Mouse (Mus musculus) stomach, adult 2 months (tissue): ENCODE measurements around the gene Spin2d. TPM values are rescaled to one million over a fixed set of nuclear protein-coding genes. Genes with fewer than 3 reads are reported as not detected.

ENCODE experiments used
- polyA plus RNA-seq: library from polyadenylated mRNA; depleted of rRNA; stranded (reverse); fragments of >200 nt; gene quantifications from 2 replicates; pipeline ENCODE4 v1.2.3, GENCODE M21; 2012; rRNA removed

Spin2d gene
- not detected in 2 replicates for polyA plus RNA-seq

DNA sequence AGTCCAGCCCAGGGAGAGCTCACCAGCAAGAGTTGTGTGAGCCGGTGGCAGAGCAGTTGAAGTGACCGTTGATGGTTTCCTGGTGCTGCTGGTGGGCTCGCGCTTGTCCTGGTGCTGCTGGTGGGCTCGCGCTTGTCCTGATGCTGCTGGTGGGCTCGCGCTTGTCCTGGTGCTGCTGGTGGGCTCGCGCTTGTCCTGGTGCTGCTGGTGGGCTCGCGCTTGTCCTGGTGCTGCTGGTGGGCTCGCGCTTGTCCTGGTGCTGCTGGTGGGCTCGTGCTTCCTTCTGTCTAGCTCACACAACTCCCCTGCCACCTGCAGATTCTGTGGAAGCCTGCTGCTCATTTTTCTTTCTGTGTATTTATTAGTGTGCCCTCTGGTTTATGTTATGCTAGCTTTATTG lies at the start of gene Spin2d:
TSS of gene Spin2d (minus strand) at position 101 of the 400 bp plus-strand sequence.

DNA sequence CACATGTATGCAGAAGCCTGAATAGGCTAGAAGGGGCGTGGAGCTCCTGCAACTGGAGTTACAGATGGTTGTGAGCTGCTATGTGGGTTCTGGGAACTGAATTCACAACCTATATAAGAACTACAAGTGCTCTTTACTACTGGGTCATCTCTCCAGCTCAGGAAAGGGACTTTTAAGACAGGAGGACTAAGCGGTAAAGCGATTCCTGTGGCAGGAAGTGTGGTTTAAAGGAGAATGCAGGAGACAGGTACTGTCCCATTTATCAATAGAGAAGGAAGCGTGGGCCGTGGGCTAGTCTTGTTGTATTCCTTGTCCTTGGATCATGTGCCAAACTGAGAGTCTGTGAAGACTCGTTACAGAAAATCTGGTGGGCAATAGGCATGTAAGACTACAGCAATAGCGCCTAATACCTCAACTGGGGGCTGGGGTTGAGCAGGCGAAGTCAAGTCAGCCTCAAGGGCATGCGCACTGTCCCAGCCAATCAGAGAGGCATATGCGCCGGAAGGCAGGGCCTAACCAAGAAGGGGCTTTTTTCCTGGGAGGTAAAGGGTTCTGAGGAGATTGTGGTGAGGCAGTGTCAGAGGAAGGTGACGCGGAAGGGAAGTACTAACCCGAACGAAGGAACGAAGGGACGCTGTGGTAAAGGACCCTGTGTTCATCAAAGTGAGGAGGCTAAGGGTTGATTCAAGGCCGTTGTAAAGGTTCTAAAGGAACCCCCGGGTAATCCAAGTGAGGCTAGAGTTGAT lies 37.2 kb upstream of the Spin2d start, which contains the start of gene Xlr4b:
TSS of gene Xlr4b (plus strand) at position 515 of the 746 bp plus-strand sequence.

GRCm38 (mm10) chrX:73191934-73192333 lies 15.1 kb upstream of the Spin2d start, which contains the start of gene Xlr3b:
TSS of gene Xlr3b (plus strand) at chrX:73192207.

GRCm38 (mm10) chrX:73149350-73149749 lies 27.4 kb downstream of the Spin2d start, which contains the start of gene DXBay18:
TSS of gene DXBay18 (minus strand) at chrX:73149450.

DNA sequence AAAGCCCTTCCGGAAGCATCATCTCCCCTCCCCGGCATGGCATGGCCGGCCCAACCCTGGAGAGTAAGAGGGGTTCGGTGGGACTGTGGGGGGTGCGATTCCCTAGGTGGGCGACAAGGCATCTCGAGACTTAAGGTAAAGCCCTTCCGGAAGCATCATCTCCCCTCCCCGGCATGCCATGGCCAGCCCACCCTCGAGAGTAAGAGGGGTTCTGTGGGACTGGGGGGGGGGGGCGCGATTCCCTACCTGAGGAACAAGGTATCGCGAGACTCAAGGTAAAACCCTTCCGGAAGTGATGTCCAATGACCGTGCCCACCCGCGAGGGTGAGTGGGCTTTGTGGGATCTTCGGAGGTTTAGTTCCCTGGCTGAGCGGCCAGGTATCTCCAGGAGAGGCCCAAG lies 28.3 kb downstream of the Spin2d start, which contains the start of gene Xlr5b:
TSS of gene Xlr5b (plus strand) at position 301 of the 400 bp plus-strand sequence.

Other genes with a start within 250 kb of the Spin2d start
- gene Zfp185, start 189.7 kb downstream of the Spin2d start, polyA plus RNA-seq = 1.2 and 1.7 TPM in 2 replicates
- gene Pnma5, start 139.9 kb downstream of the Spin2d start, polyA plus RNA-seq = not detected in 2 replicates
- gene Pnma3, start 112.2 kb downstream of the Spin2d start, polyA plus RNA-seq = not detected in 2 replicates
- gene Xlr4a, start 94.5 kb downstream of the Spin2d start, polyA plus RNA-seq = not detected in 2 replicates
- 0.29 and 1.0 TPM in 2 replicates for gene Xlr3a, start 79.9 kb downstream of the Spin2d start, polyA plus RNA-seq
- 0.02 TPM in 1 of 2 replicates, not detected in the other for gene Gm14685, start 59.9 kb downstream of the Spin2d start, polyA plus RNA-seq
- not detected in 2 replicates for gene Xlr5b, start 28.2 kb downstream of the Spin2d start, polyA plus RNA-seq
- gene DXBay18, start 27.5 kb downstream of the Spin2d start, polyA plus RNA-seq = not detected in 2 replicates
- 0.06 TPM in 1 of 2 replicates, not detected in the other for gene Xlr3b, start 15.2 kb upstream of the Spin2d start, polyA plus RNA-seq
- not detected in 2 replicates for gene Xlr4b, start 37.3 kb upstream of the Spin2d start, polyA plus RNA-seq
- gene F8a, start 51.3 kb upstream of the Spin2d start, polyA plus RNA-seq = 20.4 and 37.1 TPM in 2 replicates
- not detected in 2 replicates for gene Xlr4c, start 66.1 kb upstream of the Spin2d start, polyA plus RNA-seq
- gene Xlr3c, start 88.4 kb upstream of the Spin2d start, polyA plus RNA-seq = not detected in 2 replicates
- gene Xlr5a, start 116.0 kb upstream of the Spin2d start, polyA plus RNA-seq = not detected in 2 replicates
- not detected in 2 replicates for gene Xlr5c, start 116.0 kb upstream of the Spin2d start, polyA plus RNA-seq
- not detected in 2 replicates for gene Gm45015, start 159.9 kb upstream of the Spin2d start, polyA plus RNA-seq
- 2.1 and 2.9 TPM in 2 replicates for gene Zfp275, start 165.6 kb upstream of the Spin2d start, polyA plus RNA-seq
- not detected in 2 replicates for gene Gm18336, start 221.7 kb upstream of the Spin2d start, polyA plus RNA-seq
- gene Zfp92, start 234.1 kb upstream of the Spin2d start, polyA plus RNA-seq = 0.03 TPM in 1 of 2 replicates, not detected in the other